Mouse (Mus musculus) inflammation-experienced regulatory T-cells, adult 16 weeks (primary cell): ENCODE data around the gene Olfr263. TPM values are rescaled to one million over a fixed set of nuclear protein-coding genes. Genes with fewer than 3 reads are reported as not detected.

Source experiments
- polyA plus RNA-seq: library from polyadenylated mRNA; unstranded; fragments of 100-300 nt; shearing (Covaris generic); gene quantifications from one replicate; pipeline ENCODE4 v1.2.1, GENCODE M21; 2017

Olfr263 gene
- not detected for polyA plus RNA-seq

GRCm38 (mm10) chr13:21129339-21129738 lies at the start of gene Olfr263:
TSS of gene Olfr263 (plus strand) at chr13:21129639.

GRCm38 (mm10) chr13:21111183-21111582 lies 18.3 kb upstream of the Olfr263 start, which contains the start of gene Olfr1369-ps1:
TSS of gene Olfr1369-ps1 (plus strand) at chr13:21111483.

GRCm38 (mm10) chr13:21145767-21146166 lies 16.3 kb downstream of the Olfr263 start, which contains the start of gene Olfr1368:
TSS of gene Olfr1368 (minus strand) at chr13:21145867.

GRCm38 (mm10) chr13:21179367-21179723 lies 49.9 kb downstream of the Olfr263 start, which contains the start of gene Trim27:
TSS of gene Trim27 (plus strand) at chr13:21179445.

Other genes starting within 250 kb of the Olfr263 start
- gene Olfr1370, start 54.7 kb upstream of the Olfr263 start, polyA plus RNA-seq = not detected
- gene Olfr1369-ps1, start 18.2 kb upstream of the Olfr263 start, polyA plus RNA-seq = not detected
- not detected for gene Olfr1368, start 16.2 kb downstream of the Olfr263 start, polyA plus RNA-seq
- 29.1 TPM for gene Trim27, start 49.8 kb downstream of the Olfr263 start, polyA plus RNA-seq
- not detected for gene Gpx5, start 163.1 kb downstream of the Olfr263 start, polyA plus RNA-seq
- gene Gpx6, start 182.5 kb downstream of the Olfr263 start, polyA plus RNA-seq = not detected
- gene Olfr1367, start 217.3 kb downstream of the Olfr263 start, polyA plus RNA-seq = not detected
- gene Zscan12, start 233.2 kb downstream of the Olfr263 start, polyA plus RNA-seq = 15.3 TPM